Mouse (Mus musculus): ENCODE data around the gene Slc2a6. TPM values are rescaled to one million over a fixed set of nuclear protein-coding genes. Genes with fewer than 3 reads are reported as not detected.

The Slc2a6 gene
- not detected for polyA plus RNA-seq (2014; fragmentation: Illumina TruSeq; extraction: RNeasy Lipid Tissue Mini Kit (QIAGEN cat#74804); ENCODE audit: low read depth, low replicate concordance)

GRCm38 (mm10) chr2:27027618-27028436, at the start of gene Slc2a6:
Gene Slc2a6, minus strand, starts transcription at chr2:27027998.

GRCm38 (mm10) chr2:27071978-27072377, 44.2 kb upstream of the Slc2a6 start, which contains the start of gene Mymk:
Gene Mymk, minus strand, starts transcription at chr2:27072179.

GRCm38 (mm10) chr2:27009714-27010244, 18.0 kb downstream of the Slc2a6 start, which contains the start of gene Cacfd1:
Gene Cacfd1, plus strand, starts transcription at chr2:27009926.

GRCm38 (mm10) chr2:26973116-26973515, 54.7 kb downstream of the Slc2a6 start, which contains the start of gene Adamts13:
Gene Adamts13, plus strand, starts transcription at chr2:26973416.

Other genes starting within 250 kb of the Slc2a6 start
- not detected for gene Abo, start 163.0 kb downstream of the Slc2a6 start, polyA plus RNA-seq (2014; fragmentation: Illumina TruSeq; extraction: RNeasy Lipid Tissue Mini Kit (QIAGEN cat#74804); ENCODE audit: low read depth, low replicate concordance)
- 7.5 TPM for gene Surf6, start 125.1 kb downstream of the Slc2a6 start, polyA plus RNA-seq (2014; fragmentation: Illumina TruSeq; extraction: RNeasy Lipid Tissue Mini Kit (QIAGEN cat#74804); ENCODE audit: low read depth, low replicate concordance)
- gene Med22, start 117.3 kb downstream of the Slc2a6 start, polyA plus RNA-seq (2014; fragmentation: Illumina TruSeq; extraction: RNeasy Lipid Tissue Mini Kit (QIAGEN cat#74804); ENCODE audit: low read depth, low replicate concordance): 16.4 TPM
- 44.3 TPM for gene Rpl7a, start 117.2 kb downstream of the Slc2a6 start, polyA plus RNA-seq (2014; fragmentation: Illumina TruSeq; extraction: RNeasy Lipid Tissue Mini Kit (QIAGEN cat#74804); ENCODE audit: low read depth, low replicate concordance)
- gene Surf2, start 111.6 kb downstream of the Slc2a6 start, polyA plus RNA-seq (2014; fragmentation: Illumina TruSeq; extraction: RNeasy Lipid Tissue Mini Kit (QIAGEN cat#74804); ENCODE audit: low read depth, low replicate concordance): 15.9 TPM
- gene Surf1, start 111.5 kb downstream of the Slc2a6 start, polyA plus RNA-seq (2014; fragmentation: Illumina TruSeq; extraction: RNeasy Lipid Tissue Mini Kit (QIAGEN cat#74804); ENCODE audit: low read depth, low replicate concordance): 57.5 TPM
- 114 TPM for gene Surf4, start 94.1 kb downstream of the Slc2a6 start, polyA plus RNA-seq (2014; fragmentation: Illumina TruSeq; extraction: RNeasy Lipid Tissue Mini Kit (QIAGEN cat#74804); ENCODE audit: low read depth, low replicate concordance)
- not detected for gene Stkld1, start 94.0 kb downstream of the Slc2a6 start, polyA plus RNA-seq (2014; fragmentation: Illumina TruSeq; extraction: RNeasy Lipid Tissue Mini Kit (QIAGEN cat#74804); ENCODE audit: low read depth, low replicate concordance)
- gene Rexo4, start 63.6 kb downstream of the Slc2a6 start, polyA plus RNA-seq (2014; fragmentation: Illumina TruSeq; extraction: RNeasy Lipid Tissue Mini Kit (QIAGEN cat#74804); ENCODE audit: low read depth, low replicate concordance): 52.8 TPM
- not detected for gene Adamts13, start 54.6 kb downstream of the Slc2a6 start, polyA plus RNA-seq (2014; fragmentation: Illumina TruSeq; extraction: RNeasy Lipid Tissue Mini Kit (QIAGEN cat#74804); ENCODE audit: low read depth, low replicate concordance)
- 22.2 TPM for gene Cacfd1, start 18.1 kb downstream of the Slc2a6 start, polyA plus RNA-seq (2014; fragmentation: Illumina TruSeq; extraction: RNeasy Lipid Tissue Mini Kit (QIAGEN cat#74804); ENCODE audit: low read depth, low replicate concordance)
- gene Mymk, start 44.2 kb upstream of the Slc2a6 start, polyA plus RNA-seq (2014; fragmentation: Illumina TruSeq; extraction: RNeasy Lipid Tissue Mini Kit (QIAGEN cat#74804); ENCODE audit: low read depth, low replicate concordance): not detected
- gene Adamtsl2, start 51.4 kb upstream of the Slc2a6 start, polyA plus RNA-seq (2014; fragmentation: Illumina TruSeq; extraction: RNeasy Lipid Tissue Mini Kit (QIAGEN cat#74804); ENCODE audit: low read depth, low replicate concordance): 0.93 TPM
- 0.76 TPM for gene Fam163b, start 114.5 kb upstream of the Slc2a6 start, polyA plus RNA-seq (2014; fragmentation: Illumina TruSeq; extraction: RNeasy Lipid Tissue Mini Kit (QIAGEN cat#74804); ENCODE audit: low read depth, low replicate concordance)
- 17.2 TPM for gene Dbh, start 137.2 kb upstream of the Slc2a6 start, polyA plus RNA-seq (2014; fragmentation: Illumina TruSeq; extraction: RNeasy Lipid Tissue Mini Kit (QIAGEN cat#74804); ENCODE audit: low read depth, low replicate concordance)
- 2.9 TPM for gene Sardh, start 220.3 kb upstream of the Slc2a6 start, polyA plus RNA-seq (2014; fragmentation: Illumina TruSeq; extraction: RNeasy Lipid Tissue Mini Kit (QIAGEN cat#74804); ENCODE audit: low read depth, low replicate concordance)

Data from adrenal gland, adult 10 weeks (tissue).